Mouse (Mus musculus) MEL (cell line): Measurements from ENCODE around the gene Cbr3. TPM values are rescaled to one million over a fixed set of nuclear protein-coding genes. Genes with fewer than 3 reads are reported as not detected.
"Not testable (repeated sequence)": the region's sequence is repeated elsewhere in the genome, so short reads cannot be mapped to it uniquely, and the experiment has no call there.

ENCODE experiments used
- DNase-seq: peaks from one replicate; pipeline ENCODE4 v3.0.0; 2011; ENCODE audit warnings: low read depth, low spot score
- H3K27ac ChIP-seq: 2 replicates; pipeline ENCODE4 v1.5.1; 2012; ENCODE audit warnings: low read depth, mild to moderate bottlenecking, control low read depth, low read length, moderate library complexity; ENCODE audit not compliant: control insufficient read depth
- H3K27me3 ChIP-seq, 2 experiments: fragments of 150-350 bp in 1 of 2; sonication (generic) in 1 of 2; 2 replicates each; pipeline ENCODE4 v1.6.1; 2012; ENCODE audit warnings: low read length in 2 of 2, mild to moderate bottlenecking in 2 of 2, improper control_type of control experiment in 1 of 2, moderate library complexity in 1 of 2; ENCODE audit not compliant: insufficient read depth in 2 of 2, control insufficient read depth in 1 of 2
- H3K36me3 ChIP-seq, 2 experiments: 2 replicates each; pipeline ENCODE4 v1.6.1; 2012 to 2014; ENCODE audit warnings: low read length in 2 of 2, improper control_type of control experiment in 1 of 2, inconsistent platforms in 1 of 2, mild to moderate bottlenecking in 1 of 2; ENCODE audit not compliant: insufficient read depth in 2 of 2, control insufficient read depth in 1 of 2
- H3K4me1 ChIP-seq, 2 experiments: fragments of 150-350 bp in 1 of 2; sonication (generic) in 1 of 2; 2 replicates each; pipeline ENCODE4 v1.6.1; 2012; ENCODE audit warnings: low read length in 2 of 2, improper control_type of control experiment in 1 of 2, mild to moderate bottlenecking in 1 of 2; ENCODE audit not compliant: insufficient read depth in 2 of 2, control insufficient read depth in 1 of 2
- H3K4me3 ChIP-seq, 2 experiments: fragments of 150-350 bp in 1 of 2; sonication (generic) in 1 of 2; 2 replicates each; pipeline ENCODE4 v1.5.1; 2012; ENCODE audit warnings: low read depth in 2 of 2, low read length in 2 of 2, mild to moderate bottlenecking in 2 of 2, moderate library complexity in 2 of 2, control low read depth in 1 of 2, improper control_type of control experiment in 1 of 2; ENCODE audit not compliant: control insufficient read depth in 1 of 2, insufficient read depth in 1 of 2
- H3K79me2 ChIP-seq: 2 replicates; pipeline ENCODE4 v1.6.1; 2012; ENCODE audit warnings: mild to moderate bottlenecking, low read length, moderate library complexity; ENCODE audit not compliant: control insufficient read depth, poor library complexity, insufficient read depth
- H3K9ac ChIP-seq: 2 replicates; pipeline ENCODE4 v1.6.1; 2012; ENCODE audit warnings: low read depth, mild to moderate bottlenecking, control low read depth, low read length, moderate library complexity; ENCODE audit not compliant: control insufficient read depth, poor library complexity, severe bottlenecking
- H3K9me3 ChIP-seq: fragments of 150-350 bp; sonication (generic); replicated peaks from 2 replicates; pipeline ENCODE4 v1.6.1; 2012; ENCODE audit warnings: mild to moderate bottlenecking, low read length, improper control_type of control experiment, moderate library complexity; ENCODE audit not compliant: insufficient read depth
- BHLHE40 ChIP-seq: IDR thresholded peaks from 2 replicates; pipeline ENCODE4 v1.6.1; 2012; ENCODE audit warnings: low read depth, mild to moderate bottlenecking, inconsistent platforms, low read length, improper control_type of control experiment, borderline replicate concordance
- CHD1 ChIP-seq: IDR thresholded peaks from 2 replicates; pipeline ENCODE4 v1.6.1; 2012; ENCODE audit warnings: low read depth, mild to moderate bottlenecking, inconsistent platforms, low read length, improper control_type of control experiment
- CHD2 ChIP-seq: IDR thresholded peaks from 2 replicates; pipeline ENCODE4 v1.6.1; 2011; ENCODE audit warnings: low read length, improper control_type of control experiment
- CTCF ChIP-seq, 3 experiments: IDR thresholded peaks in 2 of 3; conservative IDR thresholded peaks in 1 of 3; 2 replicates each; pipeline ENCODE4 v1.5.1; 2011 to 2012; ENCODE audit warnings: low read length in 3 of 3, low read depth in 2 of 3, mild to moderate bottlenecking in 2 of 3, improper control_type of control experiment in 1 of 3, inconsistent platforms in 1 of 3, mixed read lengths in 1 of 3, moderate library complexity in 1 of 3; ENCODE audit not compliant: control insufficient read depth in 1 of 3, insufficient read depth in 1 of 3, poor library complexity in 1 of 3, severe bottlenecking in 1 of 3
- E2F4 ChIP-seq: IDR thresholded peaks from 2 replicates; pipeline ENCODE4 v1.6.1; 2011; ENCODE audit warnings: low read depth, low read length, improper control_type of control experiment, borderline replicate concordance
- GABPA ChIP-seq: IDR thresholded peaks from 2 replicates; pipeline ENCODE4 v1.6.1; 2012; ENCODE audit warnings: low read depth, mild to moderate bottlenecking, inconsistent platforms, low read length, improper control_type of control experiment, moderate library complexity
- HCFC1 ChIP-seq: IDR thresholded peaks from 2 replicates; pipeline ENCODE4 v1.6.1; 2012; ENCODE audit warnings: low read depth, mild to moderate bottlenecking, inconsistent platforms, low read length, improper control_type of control experiment, moderate library complexity
- MAFK ChIP-seq: IDR thresholded peaks from 2 replicates; pipeline ENCODE4 v1.6.1; 2011; ENCODE audit warnings: low read depth, mild to moderate bottlenecking, low read length, improper control_type of control experiment, borderline replicate concordance
- MAZ ChIP-seq: IDR thresholded peaks from 2 replicates; pipeline ENCODE4 v1.6.1; 2012; ENCODE audit warnings: low read depth, mild to moderate bottlenecking, inconsistent platforms, low read length, improper control_type of control experiment
- MEF2A ChIP-seq: IDR thresholded peaks from 2 replicates; pipeline ENCODE4 v1.6.1; 2014; ENCODE audit warnings: low read depth, mild to moderate bottlenecking, inconsistent platforms, low read length, improper control_type of control experiment; ENCODE audit not compliant: poor library complexity, insufficient replicate concordance, severe bottlenecking; ENCODE audit errors: extremely low read depth
- MXI1 ChIP-seq: IDR thresholded peaks from 2 replicates; pipeline ENCODE4 v1.6.1; 2011; ENCODE audit warnings: mild to moderate bottlenecking, low read depth, low read length, improper control_type of control experiment
- MYB ChIP-seq: IDR thresholded peaks from 2 replicates; pipeline ENCODE4 v1.6.1; 2011; ENCODE audit warnings: mild to moderate bottlenecking, low read depth, low read length, improper control_type of control experiment
- NRF1 ChIP-seq: IDR thresholded peaks from 2 replicates; pipeline ENCODE4 v1.6.1; 2014; ENCODE audit warnings: low read depth, mild to moderate bottlenecking, inconsistent platforms, low read length, improper control_type of control experiment, moderate library complexity; ENCODE audit not compliant: poor library complexity, insufficient read depth, severe bottlenecking
- POLR2AphosphoS5 ChIP-seq: IDR thresholded peaks from 2 replicates; pipeline ENCODE4 v1.6.1; 2012; ENCODE audit warnings: low read depth, borderline replicate concordance, mild to moderate bottlenecking, inconsistent platforms, low read length, moderate library complexity, mixed read lengths
- RAD21 ChIP-seq: IDR thresholded peaks from 2 replicates; pipeline ENCODE4 v1.6.1; 2011; ENCODE audit warnings: mild to moderate bottlenecking, low read depth, low read length, improper control_type of control experiment
- SMC3 ChIP-seq: IDR thresholded peaks from 2 replicates; pipeline ENCODE4 v1.6.1; 2011; ENCODE audit warnings: low read depth, low read length, improper control_type of control experiment
- TAL1 ChIP-seq: IDR thresholded peaks from 2 replicates; pipeline ENCODE4 v1.6.1; 2012; ENCODE audit warnings: mild to moderate bottlenecking, inconsistent platforms, low read length, moderate library complexity, mixed read lengths
- TCF12 ChIP-seq: IDR thresholded peaks from 2 replicates; pipeline ENCODE4 v1.6.1; 2014; ENCODE audit warnings: low read depth, mild to moderate bottlenecking, inconsistent platforms, low read length, improper control_type of control experiment, moderate library complexity
- USF2 ChIP-seq, 2 experiments: IDR thresholded peaks; 2 replicates each; pipeline ENCODE4 v1.6.1; 2011 to 2012; ENCODE audit warnings: improper control_type of control experiment in 2 of 2, low read length in 2 of 2, borderline replicate concordance in 1 of 2, inconsistent platforms in 1 of 2, low read depth in 1 of 2, mild to moderate bottlenecking in 1 of 2; ENCODE audit not compliant: insufficient read depth in 1 of 2
- ZC3H11A ChIP-seq: IDR thresholded peaks from 2 replicates; pipeline ENCODE4 v1.6.1; 2012; ENCODE audit warnings: low read depth, mild to moderate bottlenecking, inconsistent platforms, low read length, improper control_type of control experiment
- ZNF384 ChIP-seq: IDR thresholded peaks from 2 replicates; pipeline ENCODE4 v1.6.1; 2012; ENCODE audit warnings: low read depth, mild to moderate bottlenecking, inconsistent platforms, low read length, improper control_type of control experiment
- polyA plus RNA-seq, 2 experiments: library from polyadenylated mRNA; stranded (reverse) in 1 of 2; unstranded in 1 of 2; fragments of >175 nt in 1 of 2; fragments of >200 nt in 1 of 2; gene quantifications; 2 replicates each; pipeline versions ENCODE4 v1.2.1 to v1.2.4; 2012; ENCODE audit warnings: low replicate concordance in 2 of 2, low read depth in 1 of 2; ENCODE audit not compliant: insufficient read length in 2 of 2, insufficient read depth in 1 of 2, missing spikeins in 1 of 2
- total RNA-seq: library from RNA; depleted of rRNA; stranded (reverse); fragments of 300-350 nt; gene quantifications from 2 replicates; pipeline ENCODE4 v1.2.3, GENCODE M21; 2012

The Cbr3 gene
- total and polyA plus RNA-seq, 3 experiments = not detected

GRCm38 (mm10) chr16:93684441-93684840 is 1.4 kb downstream of the Cbr3 start:
- no peaks in the 10 kb centered on the region for H3K4me1 ChIP-seq
- H3K27me3 ChIP-seq = peaks cover 0 to 2% of the 10 kb centered on the region in 2 experiments; a peak in 1 of 4 replicates
- H3K79me2 ChIP-seq = no peaks in the 10 kb centered on the region
- no peaks in the 10 kb centered on the region for H3K9me3 ChIP-seq
- no peak overlapping the region for H3K9ac ChIP-seq
- H3K4me3 ChIP-seq = no peak overlapping the region
- no peak overlapping the region for H3K27ac ChIP-seq
- no peaks in the 10 kb centered on the region for H3K36me3 ChIP-seq
- DNase-seq = no peak
- TF ChIP-seq MYB (no peak), TCF12 (no peak), NRF1 (no peak), TAL1 (no peak), E2F4 (no peak), ZNF384 (no peak), MAZ (no peak), ZC3H11A (no peak), CHD1 (no peak), MEF2A (no peak), BHLHE40 (no peak), USF2 (IDR thresholded peaks at IDR 0.05; ENCODE audit: borderline replicate concordance in 1 of 2, insufficient read depth in 1 of 2, low read depth in 1 of 2, low read length in 2 of 2) (no peak), POLR2AphosphoS5 (no peak), HCFC1 (no peak), MAFK (no peak), CHD2 (no peak), SMC3 (no peak), GABPA (no peak)

GRCm38 (mm10) chr16:93685783-93686182 is 2.8 kb downstream of the Cbr3 start:
- peak; percentile 32 for DNase-seq
- not testable (repeated sequence) for H3K36me3 ChIP-seq, H3K9ac ChIP-seq, H3K79me2 ChIP-seq, H3K27ac ChIP-seq, H3K9me3 ChIP-seq, H3K27me3 ChIP-seq, H3K4me1 ChIP-seq, H3K4me3 ChIP-seq
- TF ChIP-seq SMC3 (peak; percentile 44), CTCF (IDR thresholded peaks at IDR 0.05 in 2 of 3, conservative IDR thresholded peaks at IDR 0.05 in 1 of 3; ENCODE audit: control insufficient read depth in 1 of 3, insufficient read depth in 1 of 3, low read depth in 2 of 3, low read length in 3 of 3, poor library complexity in 1 of 3, severe bottlenecking in 1 of 3) (peak in 2 of 3 experiments; percentile 22 to 60; a peak in 4 of 6 replicates), RAD21 (peak; percentile 18), MXI1 (0 out of 2 replicates have a peak, but pooled peaks have one; percentile 20)
